Mouse (Mus musculus) retina, postnatal 1 day (tissue): ENCODE results near the gene H1f0.
A peak's percentile ranks its signal among the peaks of the same experiment; 100 is the strongest.

Source experiments
- DNase-seq: peaks from one replicate; pipeline ENCODE4 v3.0.0-alpha.2; 2012

The H1f0 gene

GRCm38 (mm10) chr15:79028237-79028738 lies at the start of gene H1f0:
H1f0 (plus strand) TSS chr15:79028450.
- DNase-seq: peak; percentile 95

- DNase-seq: no peak
Observed at GRCm38 (mm10) chr15:78978875-78979274, 49.4 kb upstream of the H1f0 start.

- no peak for DNase-seq
Observed at GRCm38 (mm10) chr15:78980084-78980483, 48.2 kb upstream of the H1f0 start.

- DNase-seq: peak; percentile 95
Observed at GRCm38 (mm10) chr15:78982658-78983435, 45.4 kb upstream of the H1f0 start.

- peak; percentile 71 for DNase-seq
Observed at GRCm38 (mm10) chr15:78983436-78984285, 44.6 kb upstream of the H1f0 start.

- no peak for DNase-seq
Observed at GRCm38 (mm10) chr15:78984286-78984778, 43.9 kb upstream of the H1f0 start.

GRCm38 (mm10) chr15:78986536-78987220 lies 41.6 kb upstream of the H1f0 start:
- DNase-seq: no peak

GRCm38 (mm10) chr15:78988499-78988971 lies 39.7 kb upstream of the H1f0 start:
- DNase-seq: peak; percentile 95

GRCm38 (mm10) chr15:78989152-78990092 lies 38.8 kb upstream of the H1f0 start:
- no peak for DNase-seq

GRCm38 (mm10) chr15:78990093-78990463 lies 38.2 kb upstream of the H1f0 start:
- DNase-seq: no peak

GRCm38 (mm10) chr15:78990970-78991525 lies 37.2 kb upstream of the H1f0 start:
- DNase-seq: no peak

- no peak for DNase-seq
Observed at GRCm38 (mm10) chr15:78992235-78992634, 36.0 kb upstream of the H1f0 start.

GRCm38 (mm10) chr15:78992925-78993324 lies 35.3 kb upstream of the H1f0 start:
- no peak for DNase-seq

- DNase-seq: no peak
Observed at GRCm38 (mm10) chr15:78995916-78996315, 32.3 kb upstream of the H1f0 start.

GRCm38 (mm10) chr15:78996663-78997062 lies 31.6 kb upstream of the H1f0 start:
- no peak for DNase-seq

GRCm38 (mm10) chr15:78998348-78998747 lies 29.9 kb upstream of the H1f0 start:
- DNase-seq: no peak

- DNase-seq: no peak
Observed at GRCm38 (mm10) chr15:78999586-78999985, 28.7 kb upstream of the H1f0 start.

GRCm38 (mm10) chr15:79000357-79000791 lies 27.9 kb upstream of the H1f0 start:
- no peak for DNase-seq

- no peak for DNase-seq
Observed at GRCm38 (mm10) chr15:79001559-79001958, 26.7 kb upstream of the H1f0 start.

GRCm38 (mm10) chr15:79002036-79002435 lies 26.2 kb upstream of the H1f0 start:
- DNase-seq: no peak

GRCm38 (mm10) chr15:79003079-79003478 lies 25.2 kb upstream of the H1f0 start:
- DNase-seq: no peak
